Mouse (Mus musculus) liver, embryonic 14.5 days (tissue): ENCODE data around the gene Clybl. TPM values are rescaled to one million over a fixed set of nuclear protein-coding genes. Genes with fewer than 3 reads are reported as not detected.

ENCODE experiments used
- ATAC-seq: fragments of 200-750 bp; cut with Nextera tagmentation; 2 replicates; pipeline ENCODE4 v1.8.0; 2017; ENCODE audit warnings: moderate number of reproducible peaks, mild to moderate bottlenecking, moderate library complexity; ENCODE audit not compliant: insufficient read depth
- DNase-seq, 3 experiments: peaks; one replicate each; pipeline ENCODE4 v3.0.0-alpha.2; 2012 to 2013; ENCODE audit warnings: low read depth in 3 of 3, low spot score in 3 of 3
- H3K27ac ChIP-seq: fragments of 300-500 bp; sonication (generic); 2 replicates; pipeline ENCODE4 v1.5.1; 2014; ENCODE audit warnings: moderate library complexity, mild to moderate bottlenecking, control low read depth, inconsistent platforms
- H3K27me3 ChIP-seq: fragments of 300-500 bp; sonication (generic); 2 replicates; pipeline ENCODE4 v1.6.1; 2014; ENCODE audit warnings: mild to moderate bottlenecking, low read length, moderate library complexity; ENCODE audit not compliant: control insufficient read depth, insufficient read depth
- H3K36me3 ChIP-seq: fragments of 300-500 bp; sonication (generic); replicated peaks from 2 replicates; pipeline ENCODE4 v1.6.1; 2014; ENCODE audit warnings: low read depth; ENCODE audit not compliant: control insufficient read depth, insufficient read depth
- H3K4me1 ChIP-seq, 2 experiments: fragments of 200-500 bp in 1 of 2; fragments of 300-500 bp in 1 of 2; sonication (generic) in 1 of 2; replicated peaks; 2 replicates each; pipeline ENCODE4 v1.6.1; 2012 to 2014; ENCODE audit warnings: antibody characterized with exemption in 1 of 2, inconsistent platforms in 1 of 2, low read length in 1 of 2; ENCODE audit not compliant: control insufficient read depth in 2 of 2, insufficient read depth in 2 of 2
- H3K4me2 ChIP-seq: fragments of 300-500 bp; sonication (generic); 2 replicates; pipeline ENCODE4 v1.6.1; 2014; ENCODE audit warnings: low read depth, mild to moderate bottlenecking, control low read depth, moderate library complexity
- H3K4me3 ChIP-seq, 2 experiments: fragments of 200-500 bp in 1 of 2; fragments of 300-500 bp in 1 of 2; sonication (generic) in 1 of 2; 2 replicates each; pipeline ENCODE4 v1.5.1; 2012 to 2014; ENCODE audit warnings: low read depth in 2 of 2, low read length in 2 of 2, mild to moderate bottlenecking in 2 of 2, control low read depth in 1 of 2, inconsistent platforms in 1 of 2, moderate library complexity in 1 of 2; ENCODE audit not compliant: insufficient read depth in 1 of 2
- H3K9ac ChIP-seq: fragments of 300-500 bp; sonication (generic); replicated peaks from 2 replicates; pipeline ENCODE4 v1.6.1; 2014; ENCODE audit warnings: mild to moderate bottlenecking, control low read depth, moderate library complexity
- H3K9me3 ChIP-seq: fragments of 300-500 bp; sonication (generic); 2 replicates; pipeline ENCODE4 v1.6.1; 2016; ENCODE audit warnings: low read length, mixed read lengths; ENCODE audit not compliant: control insufficient read depth
- CTCF ChIP-seq: IDR thresholded peaks from 2 replicates; pipeline ENCODE4 v1.5.1; 2016; ENCODE audit warnings: antibody characterized with exemption, low read depth, control low read depth
- EP300 ChIP-seq: IDR thresholded peaks from 2 replicates; pipeline ENCODE4 v1.6.1; 2016; ENCODE audit warnings: antibody characterized with exemption, low read depth
- WGBS: fragments of 180-500 bp; shearing (Covaris S2); extraction: QIAGEN DNeasy Blood & Tissue Kit; methylation state at CpG from one replicate; pipeline ENCODE4 v1.1.7; 2014; ENCODE audit not compliant: insufficient replicate concordance; 5-methylcytosine and 5-hydroxymethylcytosine counted together
- polyA plus RNA-seq, 2 experiments: library from polyadenylated mRNA; depleted of rRNA in 1 of 2; stranded (reverse) in 1 of 2; unstranded in 1 of 2; fragments of >200 nt; fragmentation: Nextera tagmentation in 1 of 2; extraction: Ambion mirVana in 1 of 2; gene quantifications; 2 replicates each; pipeline versions ENCODE4 v1.2.1 to v1.2.3; 2012 to 2014

Gene Clybl
- polyA plus RNA-seq, 2 experiments, result 15.6 to 28.9 TPM

DNA sequence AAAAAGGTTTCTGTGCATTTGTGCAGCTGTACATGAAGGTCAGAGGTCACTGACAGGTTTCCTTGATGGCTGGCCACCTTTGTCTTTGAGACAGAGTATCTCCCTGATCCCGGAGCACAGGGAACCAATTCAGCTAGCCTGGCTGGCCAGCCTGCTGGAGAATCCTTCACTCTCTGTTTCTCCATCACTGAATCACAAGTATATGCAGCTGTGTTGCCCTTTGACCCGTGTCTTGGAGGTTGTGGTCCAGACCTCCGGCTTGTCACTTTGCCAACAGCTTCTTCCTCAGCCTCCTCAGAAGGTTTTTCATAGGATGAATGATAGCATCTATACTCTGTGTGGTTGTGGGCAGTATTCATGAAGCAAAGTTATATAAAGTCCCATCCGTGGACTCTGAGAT lies 217.2 kb downstream of the Clybl start:
- H3K9ac ChIP-seq, result no peak overlapping the region
- no peaks in the 10 kb centered on the region for H3K9me3 ChIP-seq
- H3K4me3 ChIP-seq, result no peak overlapping the region
- 51% methylated on average over 4 of the region's 4 CpGs for WGBS
- H3K36me3 ChIP-seq, result no peaks in the 10 kb centered on the region
- DNase-seq, result no peak
- no peak overlapping the region for H3K27ac ChIP-seq
- TF ChIP-seq EP300 (no peak), CTCF (no peak)
- ATAC-seq, result no peak
- no peaks in the 10 kb centered on the region for H3K4me1 ChIP-seq
- no peaks in the 10 kb centered on the region; the same call in 1 of the 2 replicates for H3K27me3 ChIP-seq
- H3K4me2 ChIP-seq, result no peak overlapping the region

DNA sequence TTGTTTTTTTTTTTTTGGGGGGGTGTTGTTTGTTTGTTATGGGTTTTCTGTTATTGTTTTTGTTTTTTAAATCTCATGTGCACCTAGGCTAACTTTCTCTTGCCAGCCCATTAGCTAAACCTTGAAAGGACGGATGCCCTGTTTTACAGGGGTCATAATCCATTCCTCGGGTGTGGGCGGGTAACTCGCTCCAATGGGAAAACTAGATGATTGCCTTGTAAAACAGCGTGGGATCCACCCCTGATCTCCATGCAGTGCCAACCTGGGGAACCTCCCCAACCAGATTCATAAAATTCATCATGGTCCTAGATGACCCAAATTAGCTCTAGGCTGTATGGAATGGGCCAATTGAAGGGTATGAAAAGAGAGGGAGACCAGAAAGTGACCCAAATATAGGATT lies 218.4 kb downstream of the Clybl start:
- TF ChIP-seq CTCF (no peak), EP300 (no peak)
- 77% methylated on average over 5 of the region's 5 CpGs for WGBS
- Histone ChIP-seq H3K4me3 (no peak overlapping the region), H3K9ac (no peak overlapping the region), H3K36me3 (no peaks in the 10 kb centered on the region), H3K27me3 (no peaks in the 10 kb centered on the region; the same call in 1 of the 2 replicates), H3K27ac (no peak overlapping the region), H3K9me3 (no peaks in the 10 kb centered on the region), H3K4me2 (no peak overlapping the region), H3K4me1 (no peaks in the 10 kb centered on the region)
- no peak for DNase-seq
- ATAC-seq, result no peak

DNA sequence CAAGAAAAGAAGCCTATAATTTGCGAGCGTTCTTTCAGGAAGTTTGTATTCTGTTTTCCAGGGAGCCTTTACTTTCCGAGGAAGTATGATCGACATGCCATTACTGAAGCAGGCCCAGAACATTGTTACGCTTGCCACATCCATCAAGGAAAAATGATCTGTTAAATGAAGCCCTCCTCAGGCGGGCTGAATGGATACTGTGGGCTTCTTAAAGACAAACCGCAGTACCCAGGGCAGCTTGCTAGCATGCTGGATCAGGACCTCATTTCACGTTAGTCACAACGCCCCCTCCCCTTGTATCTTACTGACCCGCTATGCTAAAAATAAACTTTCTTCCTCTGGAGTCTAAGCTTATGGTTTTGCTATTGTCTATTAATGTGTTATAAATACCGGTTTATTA lies 220.4 kb downstream of the Clybl start:
- 72% methylated on average over 11 of the region's 11 CpGs for WGBS
- Histone ChIP-seq H3K4me2 (no peak overlapping the region), H3K4me1 (no peaks in the 10 kb centered on the region), H3K36me3 (no peaks in the 10 kb centered on the region), H3K27me3 (peaks cover 19% of the 10 kb centered on the region), H3K9ac (no peak overlapping the region), H3K4me3 (no peak overlapping the region), H3K27ac (no peak overlapping the region), H3K9me3 (no peaks in the 10 kb centered on the region)
- DNase-seq, result no peak
- TF ChIP-seq CTCF, result no peak
- TF ChIP-seq EP300, result no peak
- no peak for ATAC-seq

DNA sequence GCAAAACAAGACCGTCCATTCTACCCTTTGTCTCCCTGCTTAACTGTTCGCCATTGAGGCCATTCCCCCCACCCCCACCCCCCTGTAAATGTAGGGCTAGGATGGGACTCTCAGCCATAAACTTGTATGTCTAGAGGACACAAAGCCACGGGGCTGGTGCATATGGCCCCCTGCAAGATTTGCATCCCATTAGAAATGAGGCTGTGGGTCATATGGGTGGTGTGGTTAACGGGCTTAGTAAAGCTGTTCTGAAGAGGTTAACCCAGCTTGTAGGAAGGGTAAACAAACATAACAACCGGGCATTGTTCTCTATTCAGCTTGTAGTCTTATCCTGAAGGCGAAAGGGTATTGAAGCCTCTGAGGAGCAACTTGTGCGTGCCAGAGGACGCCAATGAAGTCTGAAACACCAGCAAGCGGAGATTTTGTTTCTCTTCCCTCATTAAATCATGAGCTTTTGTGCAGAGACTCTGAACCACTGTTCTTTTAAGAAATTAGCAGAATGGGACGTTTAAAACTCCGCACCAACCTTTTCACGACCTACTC lies 221.3 kb downstream of the Clybl start:
- ATAC-seq, result no peak
- Histone ChIP-seq H3K4me1 (no peaks in the 10 kb centered on the region), H3K9me3 (no peaks in the 10 kb centered on the region), H3K4me2 (no peak overlapping the region), H3K36me3 (no peaks in the 10 kb centered on the region), H3K27ac (no peak overlapping the region), H3K27me3 (peaks cover 25% of the 10 kb centered on the region), H3K9ac (no peak overlapping the region), H3K4me3 (no peak overlapping the region)
- 56% methylated on average over 12 of the region's 12 CpGs for WGBS
- no peak for TF ChIP-seq EP300
- TF ChIP-seq CTCF, result no peak
- DNase-seq, result no peak

DNA sequence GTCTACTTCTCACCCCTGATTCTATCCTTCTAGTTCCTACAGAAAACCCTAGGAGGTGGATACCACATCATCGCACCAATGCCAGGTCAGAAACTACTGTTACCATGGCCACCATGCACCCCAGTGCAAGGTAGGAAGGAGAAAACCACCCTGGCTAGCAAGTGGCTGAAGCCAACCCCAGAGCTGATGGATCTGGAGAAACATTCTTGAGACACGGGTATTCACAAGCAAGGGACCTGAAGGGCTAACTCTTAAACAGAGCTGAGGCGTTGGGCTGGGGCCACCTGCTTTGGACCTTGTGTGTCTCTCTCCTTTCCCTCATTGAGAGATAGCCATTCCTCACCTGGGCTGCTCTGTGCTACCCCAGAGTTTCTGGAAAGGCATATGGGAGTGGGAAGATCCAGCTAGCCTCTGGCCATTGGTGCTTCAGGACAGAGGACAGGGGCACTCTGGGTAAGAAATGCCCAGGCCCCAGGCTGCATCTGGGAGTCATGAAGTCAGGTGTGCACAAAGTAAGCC lies 222.0 kb downstream of the Clybl start:
- no peak overlapping the region for H3K4me3 ChIP-seq
- H3K9me3 ChIP-seq, result no peaks in the 10 kb centered on the region
- no peak for ATAC-seq
- 67% methylated on average over 3 of the region's 3 CpGs for WGBS
- TF ChIP-seq EP300 (no peak), CTCF (no peak)
- peaks cover 25% of the 10 kb centered on the region for H3K27me3 ChIP-seq
- no peak for DNase-seq
- H3K27ac ChIP-seq, result no peak overlapping the region
- no peak overlapping the region for H3K9ac ChIP-seq
- no peaks in the 10 kb centered on the region for H3K4me1 ChIP-seq
- H3K36me3 ChIP-seq, result no peaks in the 10 kb centered on the region
- H3K4me2 ChIP-seq, result no peak overlapping the region
